Mouse (Mus musculus): ENCODE data around the gene Coro1c.
A peak's percentile ranks its signal among the peaks of the same experiment; 100 is the strongest.

Coro1c gene

GRCm38 (mm10) chr5:113929526-113929925 lies 21.0 kb upstream of the Coro1c start:
- no peak for DNase-seq (ENCODE audit: low read depth, low spot score)

GRCm38 (mm10) chr5:113924608-113925007 lies 16.1 kb upstream of the Coro1c start:
- DNase-seq (ENCODE audit: low read depth, low spot score), result no peak

- peak; percentile 77 for DNase-seq (ENCODE audit: low read depth, low spot score)
Observed at GRCm38 (mm10) chr5:113921310-113922166, 13.0 kb upstream of the Coro1c start.

- DNase-seq (ENCODE audit: low read depth, low spot score), result no peak
Observed at GRCm38 (mm10) chr5:113919060-113919459, 10.5 kb upstream of the Coro1c start.

- no peak for DNase-seq (ENCODE audit: low read depth, low spot score)
Observed at GRCm38 (mm10) chr5:113918654-113919053, 10.1 kb upstream of the Coro1c start.

- DNase-seq (ENCODE audit: low read depth, low spot score), result no peak
Observed at GRCm38 (mm10) chr5:113910705-113911104, 2.1 kb upstream of the Coro1c start.

GRCm38 (mm10) chr5:113910065-113910701 lies 1.6 kb upstream of the Coro1c start:
- DNase-seq (ENCODE audit: low read depth, low spot score), result peak; percentile 59

GRCm38 (mm10) chr5:113907786-113908567 lies 581 bp downstream of the Coro1c start:
- DNase-seq (ENCODE audit: low read depth, low spot score), result peak; percentile 76

- DNase-seq (ENCODE audit: low read depth, low spot score), result peak; percentile 36
Observed at GRCm38 (mm10) chr5:113906958-113907735, 1.4 kb downstream of the Coro1c start.

GRCm38 (mm10) chr5:113904987-113905386 lies 3.6 kb downstream of the Coro1c start:
- no peak for DNase-seq (ENCODE audit: low read depth, low spot score)

GRCm38 (mm10) chr5:113902983-113903382 lies 5.6 kb downstream of the Coro1c start:
- no peak for DNase-seq (ENCODE audit: low read depth, low spot score)

GRCm38 (mm10) chr5:113902017-113902416 lies 6.5 kb downstream of the Coro1c start:
- peak; percentile 41 for DNase-seq (ENCODE audit: low read depth, low spot score)

- peak; percentile 84 for DNase-seq (ENCODE audit: low read depth, low spot score)
Observed at GRCm38 (mm10) chr5:113901074-113901571, 7.4 kb downstream of the Coro1c start.

GRCm38 (mm10) chr5:113899543-113899942 lies 9.0 kb downstream of the Coro1c start:
- DNase-seq (ENCODE audit: low read depth, low spot score), result no peak

- DNase-seq (ENCODE audit: low read depth, low spot score), result no peak
Observed at GRCm38 (mm10) chr5:113892005-113892404, 16.6 kb downstream of the Coro1c start.

- DNase-seq (ENCODE audit: low read depth, low spot score), result no peak
Observed at GRCm38 (mm10) chr5:113890874-113891273, 17.7 kb downstream of the Coro1c start.

- DNase-seq (ENCODE audit: low read depth, low spot score), result no peak
Observed at GRCm38 (mm10) chr5:113889912-113890311, 18.6 kb downstream of the Coro1c start.

GRCm38 (mm10) chr5:113889181-113889906 lies 19.2 kb downstream of the Coro1c start:
- DNase-seq (ENCODE audit: low read depth, low spot score), result peak; percentile 43

GRCm38 (mm10) chr5:113888186-113888795 lies 20.3 kb downstream of the Coro1c start:
- DNase-seq (ENCODE audit: low read depth, low spot score), result no peak

GRCm38 (mm10) chr5:113887132-113887531 lies 21.4 kb downstream of the Coro1c start:
- DNase-seq (ENCODE audit: low read depth, low spot score), result no peak
